Mouse (Mus musculus) brain, embryonic 18.5 days (tissue): ENCODE measurements around the gene Prss56.

Source experiments
- DNase-seq: peaks from one replicate; pipeline ENCODE4 v3.0.0-alpha.2; 2012; ENCODE audit warnings: low read depth, low spot score

Prss56 gene

GRCm38 (mm10) chr1:87185526-87185925 lies 2.4 kb downstream of the Prss56 start:
- no peak for DNase-seq

GRCm38 (mm10) chr1:87186261-87187036 lies 3.3 kb downstream of the Prss56 start:
- no peak for DNase-seq

- DNase-seq = peak; percentile 47
Observed at GRCm38 (mm10) chr1:87187037-87187355, 3.9 kb downstream of the Prss56 start.

- no peak for DNase-seq
Observed at GRCm38 (mm10) chr1:87190429-87190828, 7.3 kb downstream of the Prss56 start, which contains the start of gene Chrnd. Chrnd (plus strand) TSS chr1:87190607.

GRCm38 (mm10) chr1:87197296-87197695 lies 14.2 kb downstream of the Prss56 start:
- DNase-seq = no peak

- DNase-seq = no peak
Observed at GRCm38 (mm10) chr1:87198119-87199065, 15.3 kb downstream of the Prss56 start.

GRCm38 (mm10) chr1:87200811-87201210 lies 17.7 kb downstream of the Prss56 start:
- no peak for DNase-seq

GRCm38 (mm10) chr1:87201848-87202247 lies 18.7 kb downstream of the Prss56 start:
- no peak for DNase-seq

GRCm38 (mm10) chr1:87203779-87204178 lies 20.7 kb downstream of the Prss56 start:
- no peak for DNase-seq

- no peak for DNase-seq
Observed at GRCm38 (mm10) chr1:87204465-87204864, 21.4 kb downstream of the Prss56 start, which contains the start of gene Chrng. Chrng (plus strand) TSS chr1:87204657.

GRCm38 (mm10) chr1:87205038-87205437 lies 21.9 kb downstream of the Prss56 start:
- no peak for DNase-seq

- no peak for DNase-seq
Observed at GRCm38 (mm10) chr1:87205502-87205901, 22.4 kb downstream of the Prss56 start.

GRCm38 (mm10) chr1:87206339-87206738 lies 23.2 kb downstream of the Prss56 start:
- no peak for DNase-seq

- DNase-seq = no peak
Observed at GRCm38 (mm10) chr1:87211431-87211830, 28.3 kb downstream of the Prss56 start.

- DNase-seq = peak; percentile 81
Observed at GRCm38 (mm10) chr1:87213735-87214704, 30.9 kb downstream of the Prss56 start, which contains the start of gene Eif4e2. Eif4e2 (plus strand) TSS chr1:87213914.

GRCm38 (mm10) chr1:87214748-87215147 lies 31.6 kb downstream of the Prss56 start:
- no peak for DNase-seq

- DNase-seq = no peak
Observed at GRCm38 (mm10) chr1:87217938-87218337, 34.8 kb downstream of the Prss56 start.

GRCm38 (mm10) chr1:87225739-87226138 lies 42.6 kb downstream of the Prss56 start:
- DNase-seq = no peak

GRCm38 (mm10) chr1:87226409-87227159 lies 43.5 kb downstream of the Prss56 start:
- no peak for DNase-seq

- no peak for DNase-seq
Observed at GRCm38 (mm10) chr1:87227160-87227550, 44.0 kb downstream of the Prss56 start.
